Mouse (Mus musculus): Measurements from ENCODE around the gene Kcnma1.

Kcnma1 gene

GRCm38 (mm10) chr14:23857034-23857433, 157.3 kb downstream of the Kcnma1 start:
- in situ Hi-C loops (cut with MboI, MseI), result no loop called here

- in situ Hi-C loops (cut with MboI, MseI), result no loop called here
These were observed 159.3 kb downstream of the Kcnma1 start for GRCm38 (mm10) chr14:23854946-23855345.

- in situ Hi-C loops (cut with MboI, MseI), result no loop called here
These were observed 165.7 kb downstream of the Kcnma1 start for GRCm38 (mm10) chr14:23848529-23849141.

- in situ Hi-C loops (cut with MboI, MseI), result no loop called here
These were observed 167.6 kb downstream of the Kcnma1 start for GRCm38 (mm10) chr14:23846706-23847105.

- in situ Hi-C loops (cut with MboI, MseI), result no loop called here
These were observed 172.3 kb downstream of the Kcnma1 start for GRCm38 (mm10) chr14:23842025-23842424.

- in situ Hi-C loops (cut with MboI, MseI), result no loop called here
These were observed 174.7 kb downstream of the Kcnma1 start for GRCm38 (mm10) chr14:23839613-23840012.

GRCm38 (mm10) chr14:23835387-23836111, 178.7 kb downstream of the Kcnma1 start:
- in situ Hi-C loops (cut with MboI, MseI), result no loop called here

- in situ Hi-C loops (cut with MboI, MseI), result no loop called here
These were observed 183.0 kb downstream of the Kcnma1 start for GRCm38 (mm10) chr14:23831284-23831683.

GRCm38 (mm10) chr14:23830316-23830715, 184.0 kb downstream of the Kcnma1 start:
- in situ Hi-C loops (cut with MboI, MseI), result no loop called here

GRCm38 (mm10) chr14:23828711-23829320, 185.5 kb downstream of the Kcnma1 start:
- in situ Hi-C loops (cut with MboI, MseI), result no loop called here

GRCm38 (mm10) chr14:23824937-23825336, 189.4 kb downstream of the Kcnma1 start:
- in situ Hi-C loops (cut with MboI, MseI), result no loop called here

- in situ Hi-C loops (cut with MboI, MseI), result no loop called here
These were observed 190.0 kb downstream of the Kcnma1 start for GRCm38 (mm10) chr14:23824267-23824666.

GRCm38 (mm10) chr14:23817585-23817984, 196.7 kb downstream of the Kcnma1 start:
- in situ Hi-C loops (cut with MboI, MseI), result no loop called here

GRCm38 (mm10) chr14:23810081-23810480, 204.2 kb downstream of the Kcnma1 start:
- in situ Hi-C loops (cut with MboI, MseI), result no loop called here

- in situ Hi-C loops (cut with MboI, MseI), result no loop called here
These were observed 205.2 kb downstream of the Kcnma1 start for GRCm38 (mm10) chr14:23809124-23809523.

- in situ Hi-C loops (cut with MboI, MseI), result no loop called here
These were observed 207.9 kb downstream of the Kcnma1 start for GRCm38 (mm10) chr14:23806378-23806777.

- in situ Hi-C loops (cut with MboI, MseI), result no loop called here
These were observed 217.4 kb downstream of the Kcnma1 start for GRCm38 (mm10) chr14:23796878-23797277.

GRCm38 (mm10) chr14:23792674-23793073, 221.6 kb downstream of the Kcnma1 start:
- in situ Hi-C loops (cut with MboI, MseI), result no loop called here

GRCm38 (mm10) chr14:23792076-23792475, 222.2 kb downstream of the Kcnma1 start:
- in situ Hi-C loops (cut with MboI, MseI), result no loop called here

- in situ Hi-C loops (cut with MboI, MseI), result no loop called here
These were observed 223.0 kb downstream of the Kcnma1 start for GRCm38 (mm10) chr14:23791261-23791691.

- in situ Hi-C loops (cut with MboI, MseI), result no loop called here
These were observed 227.6 kb downstream of the Kcnma1 start for GRCm38 (mm10) chr14:23786687-23787073.

- in situ Hi-C loops (cut with MboI, MseI), result no loop called here
These were observed 228.2 kb downstream of the Kcnma1 start for GRCm38 (mm10) chr14:23785921-23786686.
